Mouse (Mus musculus): ENCODE data around the gene Uaca.

Uaca gene

DNA sequence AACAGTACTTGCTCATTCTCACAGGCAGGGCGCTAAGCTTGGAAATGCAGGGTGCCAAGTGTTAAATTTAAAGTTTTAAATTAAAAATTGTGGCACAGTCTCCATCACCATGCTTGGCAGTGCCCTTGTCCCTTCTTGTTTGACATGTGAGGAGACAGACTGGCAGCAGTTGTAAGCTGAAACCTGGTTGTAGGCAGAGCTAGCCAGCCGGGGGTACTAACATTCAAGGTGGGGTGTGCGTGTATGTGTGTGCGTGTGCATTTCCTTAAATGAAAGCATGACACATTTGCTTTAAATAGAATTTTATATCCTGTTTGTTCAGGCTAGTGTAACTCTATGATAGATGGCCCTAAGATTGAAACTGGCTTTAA, 42.7 kb downstream of the Uaca start:
- no peak for DNase-seq (ENCODE audit: low read depth, low spot score)

DNA sequence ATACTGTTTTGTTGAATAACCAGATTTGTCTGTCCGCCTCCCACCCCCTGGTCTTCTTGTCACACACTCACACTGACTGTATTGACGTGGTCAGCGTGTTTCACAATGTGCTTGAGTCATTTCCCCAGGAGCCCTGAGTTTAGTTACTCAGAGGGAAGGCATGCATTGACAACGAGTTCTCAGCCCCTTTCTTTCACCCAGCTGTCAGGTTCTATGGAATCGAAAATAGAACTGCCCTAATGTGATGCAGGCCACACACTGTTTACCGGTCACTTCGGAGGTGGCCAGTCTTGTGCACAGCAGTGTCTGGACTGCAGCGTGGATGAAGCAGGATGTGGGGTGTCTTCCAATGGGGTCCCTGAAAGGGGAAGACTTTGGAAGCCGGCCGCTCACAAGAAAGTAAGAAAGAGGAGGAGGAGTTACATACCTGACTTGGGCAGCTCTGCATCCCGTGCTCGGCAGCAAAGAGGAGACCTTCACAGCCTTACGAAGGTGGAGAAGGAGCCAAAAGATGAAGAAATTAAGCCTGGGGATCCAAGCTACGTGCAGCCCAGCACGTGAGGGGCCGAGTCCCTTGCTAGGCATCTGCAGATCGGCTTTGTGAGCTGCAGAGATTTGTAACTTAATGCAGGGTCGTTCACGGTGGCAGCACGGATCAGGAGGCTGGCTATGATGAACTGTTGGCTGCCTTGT, 43.3 kb downstream of the Uaca start:
- no peak for DNase-seq (ENCODE audit: low read depth, low spot score)

DNA sequence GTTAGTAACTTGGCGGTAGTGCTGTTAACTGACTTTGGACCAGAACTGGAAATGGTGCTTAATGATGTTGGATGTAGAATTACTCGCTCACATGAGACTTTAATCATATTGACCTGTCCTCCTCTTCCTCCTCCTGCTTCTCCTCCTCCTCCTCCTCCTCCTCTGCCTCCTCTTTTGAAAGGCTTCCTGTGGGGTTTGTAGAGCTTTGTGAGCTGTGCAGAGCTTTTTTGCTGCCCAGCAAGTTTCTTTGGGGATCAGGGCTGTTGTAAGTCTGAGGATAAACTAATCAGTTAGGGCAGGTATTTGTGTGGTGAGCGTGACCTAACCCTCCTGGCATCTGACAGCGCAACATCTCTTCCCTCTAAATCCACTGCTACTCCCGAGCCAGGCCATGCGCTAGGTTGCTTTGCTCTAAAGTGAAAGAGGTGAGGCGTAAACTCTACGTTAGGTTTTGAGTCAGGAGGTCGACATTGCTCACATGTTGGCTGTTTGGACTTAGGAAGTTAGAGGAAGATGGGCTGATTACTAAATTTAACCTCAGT, 44.1 kb downstream of the Uaca start:
- no peak for DNase-seq (ENCODE audit: low read depth, low spot score)

DNA sequence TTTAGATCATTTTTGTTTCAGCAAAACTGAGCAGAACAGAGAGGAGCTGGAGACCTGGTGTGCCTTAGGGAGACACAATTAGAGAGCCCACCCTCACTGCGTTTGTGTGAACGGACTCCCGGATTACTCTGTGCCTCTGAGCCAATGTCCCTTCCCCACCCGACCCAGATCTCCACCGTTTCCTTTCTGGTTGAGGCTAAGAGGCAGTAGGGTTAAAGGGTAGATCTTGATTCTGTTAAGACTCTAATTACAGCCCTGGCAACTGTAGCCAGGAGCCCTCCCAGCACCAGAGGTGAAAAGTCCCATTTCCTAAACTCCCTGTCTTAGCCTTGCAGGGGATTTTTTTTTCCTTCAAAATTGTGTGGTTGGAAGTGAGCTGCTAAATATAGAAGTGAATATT, 47.1 kb downstream of the Uaca start:
- DNase-seq (ENCODE audit: low read depth, low spot score): no peak

DNA sequence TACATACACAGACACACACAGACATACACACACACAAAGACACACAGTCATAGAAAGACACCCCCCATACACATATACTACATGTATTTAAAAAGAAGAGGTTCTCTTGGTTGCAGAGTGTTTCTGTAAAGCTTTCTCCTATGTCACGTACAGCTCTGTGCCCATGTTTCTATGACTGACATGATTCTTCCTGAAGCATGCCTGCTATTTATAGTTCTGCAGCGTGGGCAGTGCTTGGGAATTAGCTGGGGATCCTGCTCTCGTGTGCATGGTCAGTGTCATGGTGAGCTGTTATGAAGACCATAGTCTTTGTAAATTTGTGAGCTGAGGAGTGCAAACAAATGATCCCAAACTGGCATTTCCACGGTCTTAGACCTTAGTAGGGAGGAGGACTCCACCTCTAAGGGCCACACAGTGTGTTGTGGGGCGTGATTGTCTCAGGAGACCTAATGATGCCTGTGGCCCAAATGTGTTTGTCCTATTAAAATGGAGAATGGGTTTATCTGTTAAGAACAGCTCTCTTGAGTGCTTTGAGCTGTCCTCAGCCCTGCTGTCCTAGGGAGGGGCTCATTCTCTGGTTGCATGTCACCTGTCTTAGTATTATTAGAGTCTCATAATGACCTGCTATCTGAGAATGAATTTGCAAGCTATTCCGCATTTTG, 49.2 kb downstream of the Uaca start:
- DNase-seq (ENCODE audit: low read depth, low spot score): no peak

DNA sequence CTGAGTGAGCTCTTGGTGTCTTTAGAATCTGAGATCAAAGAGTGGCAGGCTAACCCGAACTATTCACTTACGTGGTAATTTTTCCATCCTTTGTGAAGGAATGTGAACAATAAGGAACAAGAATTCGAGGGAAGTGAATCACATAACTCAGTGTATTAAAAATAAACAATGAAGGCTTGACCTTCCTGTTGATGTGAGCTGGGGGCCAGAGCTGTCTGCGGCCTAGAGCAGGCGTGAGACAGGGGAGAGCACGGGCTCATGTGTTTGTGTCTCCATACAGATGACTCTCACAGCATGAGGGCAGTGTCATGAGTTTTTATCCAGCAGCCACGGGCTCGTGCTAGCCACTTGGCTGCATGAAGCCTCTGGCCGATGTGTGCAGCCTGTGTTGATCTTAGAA, 54.4 kb downstream of the Uaca start:
- DNase-seq (ENCODE audit: low read depth, low spot score): no peak

DNA sequence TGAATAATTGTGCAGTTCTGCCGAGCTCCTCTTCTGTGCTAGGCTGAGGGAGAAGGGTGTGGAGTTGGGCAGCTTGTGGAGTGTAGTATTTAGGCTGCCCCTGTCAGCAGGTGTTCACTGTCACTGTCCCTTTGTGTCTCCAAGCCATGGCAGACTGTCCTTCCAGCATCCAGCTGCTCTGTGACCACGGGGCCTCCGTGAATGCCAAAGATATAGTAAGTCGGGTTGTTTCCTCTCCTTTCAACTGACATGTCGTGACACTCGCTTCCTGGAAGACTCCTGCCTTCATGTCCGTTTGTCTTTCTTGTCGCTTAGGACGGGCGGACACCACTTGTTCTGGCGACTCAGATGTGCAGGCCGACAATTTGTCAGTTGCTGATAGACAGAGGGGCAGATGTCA, 55.6 kb downstream of the Uaca start:
- DNase-seq (ENCODE audit: low read depth, low spot score): no peak

DNA sequence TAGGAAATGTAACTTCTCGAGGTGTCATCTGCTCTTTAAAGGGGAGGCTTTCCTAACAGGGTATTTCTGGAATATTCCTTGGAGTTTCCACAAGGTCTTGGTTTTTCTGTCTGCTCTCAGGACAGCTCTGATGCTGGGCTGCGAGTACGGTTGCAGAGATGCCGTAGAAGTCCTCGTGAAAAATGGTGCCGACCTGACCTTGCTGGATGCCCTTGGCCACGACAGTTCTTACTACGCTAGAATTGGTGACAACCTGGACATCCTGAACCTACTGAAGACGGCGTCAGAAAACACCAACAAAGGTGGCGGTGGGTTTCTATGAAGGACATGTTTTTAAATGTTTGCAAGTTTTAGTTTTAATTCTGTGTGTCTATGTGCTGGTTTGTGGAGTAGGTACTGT, 59.9 kb downstream of the Uaca start:
- no peak for DNase-seq (ENCODE audit: low read depth, low spot score)

DNA sequence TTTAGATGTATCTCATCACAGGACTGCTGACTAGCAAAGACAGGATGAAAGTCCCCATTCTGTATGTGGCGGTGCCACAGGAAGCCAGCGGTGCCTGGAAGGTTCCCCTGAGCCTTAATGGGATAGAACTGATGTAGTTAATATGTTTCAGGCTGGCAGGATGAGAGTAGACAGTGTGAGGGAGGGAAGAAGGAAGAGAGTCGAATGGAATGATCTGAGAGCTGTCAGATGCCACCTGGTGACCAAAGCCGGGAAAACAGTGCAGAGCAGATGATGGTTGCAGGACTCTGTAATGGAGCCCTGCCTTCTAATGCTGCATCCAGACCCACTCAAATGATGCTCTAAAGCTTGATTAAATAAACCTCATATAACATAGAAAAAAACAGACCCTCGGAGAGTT, 63.5 kb downstream of the Uaca start:
- DNase-seq (ENCODE audit: low read depth, low spot score): no peak

DNA sequence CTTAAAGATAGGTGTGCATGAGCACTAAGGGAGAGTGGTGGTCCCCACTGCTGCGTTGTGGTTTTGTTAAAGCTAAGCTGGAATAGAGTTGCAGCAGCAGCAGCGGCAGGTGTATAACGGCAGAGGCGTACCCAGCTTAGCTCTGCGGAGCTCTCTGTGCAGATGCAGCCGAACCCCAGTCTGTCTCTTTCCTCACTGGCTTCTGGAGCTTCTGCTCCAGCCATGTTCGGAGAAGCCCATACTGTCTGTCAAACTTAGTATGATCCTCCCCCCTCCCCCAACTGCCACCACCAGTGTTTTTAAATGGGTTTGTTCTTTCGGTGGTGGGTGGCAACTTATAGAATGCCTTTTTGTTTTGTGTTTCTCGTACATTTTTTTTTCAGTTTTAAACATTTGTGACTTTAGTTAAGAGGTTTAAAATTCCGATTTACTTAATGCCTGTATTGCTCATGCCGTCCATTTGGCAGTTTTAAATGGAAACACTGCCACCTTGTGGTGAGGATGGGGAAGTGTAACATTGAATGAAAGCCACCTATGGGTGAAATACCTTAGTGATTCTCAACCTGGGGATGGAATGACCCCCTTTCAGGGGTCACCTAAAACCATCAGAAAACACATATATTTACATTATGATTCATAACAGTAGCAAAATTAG, 64.1 kb downstream of the Uaca start:
- DNase-seq (ENCODE audit: low read depth, low spot score): peak; percentile 40

DNA sequence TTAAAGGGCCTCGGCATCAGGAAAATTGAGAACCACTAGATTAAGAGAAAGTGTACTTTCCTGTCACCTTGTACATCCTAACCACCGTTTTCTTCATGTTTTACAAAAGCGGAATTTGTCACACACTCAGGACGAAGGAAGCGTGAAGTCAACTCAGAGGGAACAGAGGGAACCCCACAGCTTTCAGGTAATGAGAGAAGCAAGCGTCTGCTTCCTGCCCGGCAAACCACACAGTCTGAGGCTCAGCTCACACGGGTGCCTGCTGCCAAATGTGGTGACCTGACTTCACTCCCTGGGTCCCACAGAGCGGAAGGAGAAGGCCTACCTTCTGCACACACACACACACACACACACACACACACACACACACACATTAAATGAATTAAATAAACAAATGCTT, 64.7 kb downstream of the Uaca start:
- DNase-seq (ENCODE audit: low read depth, low spot score): no peak

DNA sequence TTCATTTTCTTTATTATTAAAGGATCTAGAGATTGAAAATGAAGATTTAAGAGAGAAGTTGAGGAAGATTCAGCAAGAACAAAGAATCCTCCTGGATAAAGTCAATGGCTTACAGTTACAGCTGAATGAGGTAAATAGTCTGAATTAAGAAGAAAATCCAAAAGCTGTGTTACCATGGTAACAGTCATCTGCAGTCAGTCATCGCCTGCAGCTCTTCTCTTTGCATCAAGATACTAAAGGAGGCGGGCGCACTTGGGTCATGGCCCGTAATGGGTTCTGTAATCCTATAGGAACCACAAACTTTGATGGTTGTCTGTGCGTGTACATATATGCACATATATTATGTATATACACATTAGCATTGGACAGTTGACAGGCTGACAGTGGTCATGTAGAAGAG, 66.7 kb downstream of the Uaca start:
- no peak for DNase-seq (ENCODE audit: low read depth, low spot score)

DNA sequence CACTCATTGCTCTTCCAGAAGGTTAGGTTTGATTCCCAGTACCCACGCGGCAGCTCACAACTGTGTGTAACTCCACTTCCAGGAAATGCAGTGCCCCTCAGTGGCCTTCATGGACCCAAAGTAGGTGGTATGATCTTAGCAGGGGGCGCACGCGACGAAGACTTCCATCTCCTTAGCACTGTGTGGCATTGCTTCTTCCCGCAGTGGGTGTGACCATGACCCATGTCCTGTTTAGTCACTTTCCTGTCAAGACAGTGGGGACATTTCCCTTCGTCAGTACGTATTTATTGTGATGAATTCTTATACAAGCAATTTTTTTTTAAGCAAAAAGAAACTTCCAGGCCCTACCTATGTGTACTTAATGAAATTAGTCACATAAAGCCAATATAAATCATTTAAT, 70.3 kb downstream of the Uaca start:
- no peak for DNase-seq (ENCODE audit: low read depth, low spot score)

DNA sequence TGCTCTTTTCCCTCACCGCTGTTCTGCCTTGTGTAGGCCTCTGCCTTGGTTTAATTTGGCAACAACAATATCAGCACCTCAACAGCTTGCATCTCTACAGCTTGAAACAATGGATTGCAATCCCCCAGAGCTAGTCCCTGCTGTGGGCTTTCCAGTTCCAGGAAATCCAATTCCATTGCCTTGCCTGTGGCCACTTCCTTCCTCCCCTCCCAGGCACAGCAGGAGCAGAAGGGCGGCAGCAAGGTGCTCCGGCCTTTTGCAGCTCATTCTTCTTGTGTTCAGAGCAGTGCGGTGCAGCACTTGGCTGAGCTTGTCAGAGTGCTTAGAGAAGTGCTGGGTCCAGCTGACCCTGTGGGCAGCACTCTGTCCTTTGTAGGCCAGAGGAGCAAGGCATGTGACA, 71.5 kb downstream of the Uaca start:
- DNase-seq (ENCODE audit: low read depth, low spot score): no peak

DNA sequence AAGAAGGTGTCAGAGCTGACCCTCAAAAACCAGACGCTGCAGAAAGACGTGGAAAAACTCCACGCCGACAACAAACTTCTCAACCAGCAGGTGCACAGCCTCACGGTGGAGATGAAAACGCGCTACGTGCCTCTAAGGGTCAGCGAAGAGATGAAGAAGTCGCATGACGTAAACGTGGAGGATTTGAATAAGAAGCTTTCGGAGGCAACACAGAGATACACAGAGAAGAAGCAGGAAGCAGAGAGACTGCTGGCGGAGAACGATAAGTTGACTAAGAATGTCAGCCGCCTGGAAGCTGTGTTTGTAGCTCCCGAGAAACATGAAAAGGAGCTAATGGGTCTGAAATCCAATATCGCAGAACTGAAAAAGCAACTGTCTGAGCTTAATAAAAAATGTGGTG, 76.1 kb downstream of the Uaca start:
- DNase-seq (ENCODE audit: low read depth, low spot score): no peak

DNA sequence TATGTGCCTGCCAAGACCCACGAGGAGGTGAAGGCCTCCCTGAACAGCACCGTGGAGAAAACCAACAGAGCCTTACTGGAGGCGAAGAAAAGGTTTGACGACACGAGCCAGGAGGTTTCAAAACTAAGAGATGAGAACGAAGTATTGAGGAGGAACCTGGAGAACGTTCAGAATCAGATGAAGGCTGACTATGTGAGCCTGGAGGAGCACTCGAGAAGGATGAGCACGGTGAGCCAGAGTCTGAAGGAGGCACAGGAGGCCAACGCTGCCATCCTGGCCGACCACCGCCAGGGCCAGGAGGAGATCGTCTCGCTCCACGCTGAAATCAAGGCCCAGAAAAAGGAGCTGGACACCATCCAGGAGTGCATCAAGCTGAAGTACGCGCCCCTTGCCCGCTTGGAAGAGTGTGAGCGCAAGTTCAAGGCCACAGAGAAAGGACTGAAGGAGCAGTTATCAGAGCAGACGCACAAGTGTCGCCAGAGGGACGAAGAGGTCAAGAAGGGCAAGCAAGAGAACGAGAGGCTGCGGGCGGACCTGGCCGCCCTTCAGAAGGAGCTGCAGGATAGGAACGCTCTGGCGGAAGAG, 76.7 kb downstream of the Uaca start:
- DNase-seq (ENCODE audit: low read depth, low spot score): no peak

DNA sequence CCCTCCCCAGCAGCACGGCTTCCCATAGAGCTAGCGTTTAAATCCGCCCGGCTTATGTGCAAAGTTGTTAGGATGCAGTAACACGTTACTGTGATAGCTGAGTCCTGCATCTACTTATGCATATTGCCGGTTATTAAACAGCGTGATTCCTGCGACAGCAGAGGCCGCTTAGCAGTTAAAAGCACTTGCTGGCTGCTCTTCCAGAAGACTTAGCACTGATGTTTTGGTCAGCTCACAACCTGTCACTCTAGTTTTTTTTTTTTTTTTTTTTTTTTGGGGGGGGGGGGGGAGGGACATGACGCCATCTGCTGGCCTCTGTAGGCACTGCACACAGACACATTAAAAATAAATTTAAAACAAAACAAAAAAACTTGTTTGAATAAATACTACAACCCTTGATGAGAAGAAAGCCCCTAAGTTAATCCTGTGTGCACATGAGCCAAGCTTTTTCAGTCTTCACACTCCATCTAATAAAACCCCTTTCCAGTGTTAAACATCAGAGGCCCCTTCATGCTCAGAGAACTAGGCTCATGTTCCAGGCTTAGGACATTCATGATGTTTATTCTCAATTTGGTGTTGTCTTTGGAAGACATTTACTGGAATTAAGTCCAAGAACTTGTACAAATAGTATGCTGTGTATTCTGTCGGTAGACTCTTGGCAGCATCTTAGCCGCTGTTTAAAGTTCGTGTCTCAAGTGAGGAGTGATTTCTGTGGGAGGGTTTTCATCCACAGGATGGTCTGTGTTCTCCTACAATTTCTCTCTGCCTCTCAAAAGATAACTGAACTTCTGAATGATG, 79.1 kb downstream of the Uaca start:
- DNase-seq (ENCODE audit: low read depth, low spot score): no peak

DNA sequence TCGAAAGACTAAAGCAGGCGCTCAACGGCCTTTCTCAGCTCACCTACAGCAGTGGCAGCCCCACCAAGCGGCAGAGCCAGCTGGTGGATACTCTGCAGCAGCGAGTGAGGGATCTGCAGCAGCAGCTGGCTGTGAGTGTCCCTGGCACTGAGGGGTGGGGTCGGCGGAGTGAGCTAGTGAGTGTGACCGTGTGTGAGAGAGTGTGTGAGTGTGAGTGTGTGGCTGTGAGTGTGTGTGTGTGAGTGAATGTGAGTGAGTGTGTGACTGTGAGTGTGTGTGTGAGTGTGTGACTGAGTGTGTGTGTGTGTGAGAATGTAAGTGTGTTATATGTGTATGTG, 79.7 kb downstream of the Uaca start:
- no peak for DNase-seq (ENCODE audit: low read depth, low spot score)

DNA sequence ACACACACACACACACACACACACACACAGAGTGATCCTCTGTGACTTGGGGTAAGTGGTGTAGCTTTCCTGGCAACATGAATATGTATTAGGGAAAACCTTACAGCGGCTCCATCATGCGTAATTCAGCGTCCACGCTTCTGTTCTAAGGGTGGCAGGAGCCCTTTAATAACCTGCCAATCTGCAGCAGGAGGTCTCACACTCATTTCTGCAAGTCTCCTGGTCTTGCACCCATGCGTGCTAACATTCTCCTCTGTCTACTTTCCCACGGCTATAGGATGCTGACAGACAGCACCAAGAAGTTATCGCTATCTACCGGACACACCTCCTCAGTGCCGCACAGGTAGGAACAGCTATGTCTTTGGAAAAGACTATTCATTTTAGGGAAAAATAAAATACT, 81.7 kb downstream of the Uaca start:
- no peak for DNase-seq (ENCODE audit: low read depth, low spot score)

DNA sequence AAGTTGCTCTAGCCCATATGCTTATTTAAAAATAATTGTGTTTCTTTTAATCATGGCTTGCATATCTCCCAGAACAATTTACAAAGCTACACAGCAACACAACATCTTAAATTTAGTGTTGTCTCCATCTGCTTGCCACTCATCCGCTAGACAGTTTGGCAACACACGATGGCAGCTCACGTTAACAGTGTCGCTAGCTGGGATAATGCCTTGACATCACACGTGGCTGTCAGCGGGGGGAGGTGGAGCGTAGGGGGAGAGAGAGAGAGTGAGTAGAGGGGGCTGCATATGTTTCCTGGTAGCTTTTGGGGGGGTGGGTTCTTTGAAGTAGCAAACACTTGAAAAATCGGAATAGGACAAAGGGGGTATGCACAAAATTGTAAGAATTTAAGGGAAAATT, 82.2 kb downstream of the Uaca start:
- no peak for DNase-seq (ENCODE audit: low read depth, low spot score)

DNA sequence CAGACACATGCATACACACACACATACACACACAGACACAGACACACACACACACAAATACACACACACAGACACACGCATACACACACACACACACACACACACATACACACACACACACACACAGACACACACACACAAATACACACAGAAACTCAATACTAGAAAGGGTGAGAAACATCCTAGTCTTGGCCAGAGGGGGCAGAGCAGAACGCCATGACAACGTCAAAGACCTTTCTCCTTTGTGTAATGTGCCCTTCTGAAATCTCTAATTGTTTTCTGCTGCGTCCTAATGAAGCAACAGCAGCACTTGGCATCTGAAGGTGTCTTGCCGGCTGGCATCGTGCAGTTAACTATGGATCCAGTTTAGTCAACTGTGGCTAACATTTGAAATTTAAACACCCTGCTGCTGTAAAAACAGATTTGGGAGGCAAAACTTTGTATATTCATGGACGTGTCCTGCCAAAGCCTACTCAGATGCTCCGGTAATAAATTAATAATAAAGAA, 83.8 kb downstream of the Uaca start:
- no peak for DNase-seq (ENCODE audit: low read depth, low spot score)

DNA sequence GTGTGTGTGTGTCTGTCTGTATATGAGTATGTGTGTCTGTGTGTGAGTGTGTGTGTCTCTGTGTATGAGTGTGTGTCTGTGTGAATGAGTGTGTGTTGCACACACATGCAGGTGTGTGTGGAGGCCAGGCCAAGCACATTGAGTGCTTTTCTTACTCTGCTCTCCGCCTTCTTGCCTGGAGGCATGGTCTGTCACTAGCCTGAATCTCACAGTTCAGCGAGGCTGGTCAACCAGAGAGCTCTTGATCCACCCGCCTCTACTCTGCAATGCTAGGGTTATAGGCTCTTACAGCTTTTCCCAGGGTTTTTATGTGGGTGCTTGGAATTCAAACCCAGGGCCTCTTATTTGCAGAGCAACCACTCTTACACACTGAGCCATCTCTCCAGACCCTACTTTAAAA, 84.3 kb downstream of the Uaca start:
- DNase-seq (ENCODE audit: low read depth, low spot score): no peak

All from c-Kit-negative CD71-positive TER-119-positive erythroid progenitor cells, embryonic 14.5 days (primary cell).